Mouse (Mus musculus) limb, embryonic 14.5 days (tissue): Measurements from ENCODE around the gene Rptor. TPM values are rescaled to one million over a fixed set of nuclear protein-coding genes. Genes with fewer than 3 reads are reported as not detected.

Experiments used
- ATAC-seq: fragments of 200-750 bp; cut with Nextera tagmentation; 2 replicates; pipeline ENCODE4 v1.8.0; 2017; ENCODE audit warnings: low read depth, moderate number of reproducible peaks, moderate TSS enrichment; ENCODE audit not compliant: low FRiP score
- DNase-seq: peaks from one replicate; pipeline ENCODE4 v3.0.0-alpha.2; 2015; ENCODE audit warnings: low spot score
- H3K27ac ChIP-seq: fragments of 300-500 bp; sonication (generic); replicated peaks from 2 replicates; pipeline ENCODE4 v1.5.1; 2014; ENCODE audit warnings: low read depth, mild to moderate bottlenecking, low read length, moderate library complexity, mixed read lengths
- H3K27me3 ChIP-seq: fragments of 300-500 bp; sonication (generic); 2 replicates; pipeline ENCODE4 v1.6.1; 2014; ENCODE audit warnings: low read length, mixed read lengths; ENCODE audit not compliant: control insufficient read depth, insufficient read depth
- H3K36me3 ChIP-seq: fragments of 300-500 bp; sonication (generic); 2 replicates; pipeline ENCODE4 v1.6.1; 2014; ENCODE audit warnings: mild to moderate bottlenecking, low read length, moderate library complexity, mixed read lengths; ENCODE audit not compliant: control insufficient read depth, insufficient read depth
- H3K4me1 ChIP-seq: fragments of 300-500 bp; sonication (generic); 2 replicates; pipeline ENCODE4 v1.6.1; 2014; ENCODE audit warnings: antibody characterized with exemption, low read length, mixed read lengths; ENCODE audit not compliant: control insufficient read depth, insufficient read depth
- H3K4me2 ChIP-seq: fragments of 300-500 bp; sonication (generic); replicated peaks from 2 replicates; pipeline ENCODE4 v1.6.1; 2014; ENCODE audit warnings: low read depth, mild to moderate bottlenecking, low read length, moderate library complexity; ENCODE audit not compliant: severe bottlenecking
- H3K4me3 ChIP-seq: fragments of 300-500 bp; sonication (generic); replicated peaks from 2 replicates; pipeline ENCODE4 v1.5.1; 2014; ENCODE audit warnings: low read length
- H3K9ac ChIP-seq: fragments of 300-500 bp; sonication (generic); 2 replicates; pipeline ENCODE4 v1.6.1; 2014; ENCODE audit warnings: mild to moderate bottlenecking, low read depth, low read length, moderate library complexity; ENCODE audit not compliant: severe bottlenecking
- H3K9me3 ChIP-seq: fragments of 300-500 bp; sonication (generic); 2 replicates; pipeline ENCODE4 v1.6.1; 2016; ENCODE audit warnings: low read length; ENCODE audit not compliant: control insufficient read depth
- POLR2A ChIP-seq: fragments of 200-500 bp; IDR thresholded peaks from 2 replicates; pipeline ENCODE4 v1.8.0; 2012; ENCODE audit warnings: inconsistent platforms, mild to moderate bottlenecking, moderate library complexity, borderline replicate concordance; ENCODE audit not compliant: insufficient read depth, insufficient read length; ENCODE audit errors: extremely low read depth
- WGBS: fragments of 180-500 bp; shearing (Covaris S2); extraction: QIAGEN DNeasy Blood & Tissue Kit; methylation state at CpG from one replicate; pipeline ENCODE4 v1.1.7; 2014; 5-methylcytosine and 5-hydroxymethylcytosine counted together
- polyA plus RNA-seq, 2 experiments: library from polyadenylated mRNA; depleted of rRNA in 1 of 2; stranded (reverse) in 1 of 2; unstranded in 1 of 2; fragments of >200 nt; fragmentation: Nextera tagmentation in 1 of 2; extraction: Ambion mirVana in 1 of 2; gene quantifications; 2 replicates each; pipeline versions ENCODE4 v1.2.1 to v1.2.3; 2012 to 2014

Rptor gene
- polyA plus RNA-seq, 2 experiments = 13.7 to 24.3 TPM

GRCm38 (mm10) chr11:119812093-119812492 lies 209.4 kb downstream of the Rptor start:
- ATAC-seq = no peak

GRCm38 (mm10) chr11:119814035-119814558 lies 211.4 kb downstream of the Rptor start:
- Histone ChIP-seq H3K27me3 (no peaks in the 10 kb centered on the region), H3K4me2 (no peak overlapping the region), H3K4me1 (peaks cover 4% of the 10 kb centered on the region; the same call in 1 of the 2 replicates), H3K9me3 (no peaks in the 10 kb centered on the region), H3K36me3 (peaks cover 38% of the 10 kb centered on the region), H3K27ac (no peak overlapping the region), H3K4me3 (no peak overlapping the region), H3K9ac (no peak overlapping the region)
- no peak for ATAC-seq
- 92% methylated on average over 7 of the region's 7 CpGs for WGBS
- no peak for DNase-seq
- TF ChIP-seq POLR2A = no peak

More at GRCm38 (mm10) chr11:119812093-119812492, 209.4 kb downstream of the Rptor start:
- no peaks in the 10 kb centered on the region for H3K27me3 ChIP-seq
- DNase-seq = no peak
- no peaks in the 10 kb centered on the region for H3K9me3 ChIP-seq
- H3K36me3 ChIP-seq = peaks cover 28% of the 10 kb centered on the region
- H3K27ac ChIP-seq = no peak overlapping the region
- no peak overlapping the region for H3K9ac ChIP-seq
- no peak overlapping the region for H3K4me3 ChIP-seq
- 93% methylated on average over 4 of the region's 4 CpGs for WGBS
- no peak for TF ChIP-seq POLR2A
- no peak overlapping the region for H3K4me2 ChIP-seq
- H3K4me1 ChIP-seq = peaks cover 17% of the 10 kb centered on the region; the same call in 1 of the 2 replicates

- no peak for TF ChIP-seq POLR2A
- H3K4me1 ChIP-seq = no peaks in the 10 kb centered on the region
- 89% methylated on average over 14 of the region's 14 CpGs for WGBS
These were observed 214.2 kb downstream of the Rptor start for GRCm38 (mm10) chr11:119816798-119817361.

GRCm38 (mm10) chr11:119817362-119817837 lies 214.7 kb downstream of the Rptor start:
- Histone ChIP-seq H3K36me3 (peaks cover 53% of the 10 kb centered on the region), H3K4me1 (no peaks in the 10 kb centered on the region), H3K4me2 (no peak overlapping the region), H3K9me3 (no peaks in the 10 kb centered on the region), H3K27me3 (no peaks in the 10 kb centered on the region), H3K9ac (no peak overlapping the region), H3K4me3 (no peak overlapping the region), H3K27ac (no peak overlapping the region)
- no peak for TF ChIP-seq POLR2A
- DNase-seq (no peak), ATAC-seq (no peak)
- 68% methylated on average over 3 of the region's 3 CpGs for whole genome bisulfite sequencing

More at GRCm38 (mm10) chr11:119816798-119817361, 214.2 kb downstream of the Rptor start:
- H3K27me3 ChIP-seq = no peaks in the 10 kb centered on the region
- H3K27ac ChIP-seq = no peak overlapping the region
- DNase-seq (no peak), ATAC-seq (no peak)
- H3K4me3 ChIP-seq = no peak overlapping the region
- H3K4me2 ChIP-seq = no peak overlapping the region
- no peaks in the 10 kb centered on the region for H3K9me3 ChIP-seq
- no peak overlapping the region for H3K9ac ChIP-seq
- H3K36me3 ChIP-seq = peaks cover 52% of the 10 kb centered on the region

- no peak overlapping the region for H3K9ac ChIP-seq
- H3K9me3 ChIP-seq = no peaks in the 10 kb centered on the region
- WGBS = 61% methylated on average over 3 of the region's 3 CpGs
- no peak for ATAC-seq
- peaks cover 52% of the 10 kb centered on the region for H3K36me3 ChIP-seq
- no peak for DNase-seq
- H3K4me1 ChIP-seq = no peaks in the 10 kb centered on the region
- H3K4me3 ChIP-seq = no peak overlapping the region
- H3K4me2 ChIP-seq = no peak overlapping the region
- no peak overlapping the region for H3K27ac ChIP-seq
- no peaks in the 10 kb centered on the region for H3K27me3 ChIP-seq
- TF ChIP-seq POLR2A = no peak
These were observed 215.2 kb downstream of the Rptor start for GRCm38 (mm10) chr11:119817898-119818297.
